Mouse (Mus musculus): Measurements from ENCODE around the gene Polr3g. TPM values are rescaled to one million over a fixed set of nuclear protein-coding genes. Genes with fewer than 3 reads are reported as not detected.
"Not testable (repeated sequence)": the region's sequence is repeated elsewhere in the genome, so short reads cannot be mapped to it uniquely, and the experiment has no call there.

Polr3g gene
- total RNA-seq, 2 experiments from 2014 or later, result 4.5 to 7.5 TPM

DNA sequence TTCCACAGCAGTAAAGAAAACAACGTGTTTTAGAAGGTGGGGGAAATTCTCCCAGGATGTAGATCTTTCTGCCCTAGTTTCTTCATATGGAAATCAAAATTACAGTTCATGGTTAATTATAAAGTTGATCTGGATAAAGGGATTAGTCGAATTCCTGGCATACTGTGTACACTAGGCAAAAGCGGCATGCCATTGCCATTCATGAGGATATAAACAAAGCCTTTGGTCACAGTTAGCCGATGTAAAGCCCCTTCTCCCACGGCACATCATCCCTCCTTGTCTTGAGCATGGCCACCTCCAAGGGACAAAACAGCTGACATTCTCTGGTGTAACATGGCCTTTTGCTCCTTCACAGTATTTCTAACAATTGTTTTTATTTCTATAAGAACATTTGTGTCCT is 80.2 kb downstream of the Polr3g start:
- DNase-seq, result no peak

DNA sequence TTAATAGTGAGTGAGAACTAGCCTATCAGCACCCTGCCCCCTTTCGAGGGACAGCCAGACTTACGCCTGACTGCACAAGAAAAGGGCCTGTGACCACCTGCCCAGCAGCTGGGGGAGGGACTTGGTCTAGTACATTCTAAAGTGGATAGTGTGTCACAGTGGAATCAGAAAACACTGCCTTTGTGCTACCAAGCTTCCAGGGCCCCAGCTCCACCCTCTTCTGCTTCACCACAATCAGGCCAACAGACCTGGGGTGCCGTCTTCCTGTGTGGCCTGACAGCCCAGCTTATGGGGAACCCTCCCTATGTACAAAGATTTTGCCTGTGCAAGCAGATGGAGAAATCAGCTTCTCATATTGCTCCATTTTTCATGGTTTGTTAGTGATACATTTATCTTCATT is 81.4 kb downstream of the Polr3g start:
- DNase-seq, result no peak

DNA sequence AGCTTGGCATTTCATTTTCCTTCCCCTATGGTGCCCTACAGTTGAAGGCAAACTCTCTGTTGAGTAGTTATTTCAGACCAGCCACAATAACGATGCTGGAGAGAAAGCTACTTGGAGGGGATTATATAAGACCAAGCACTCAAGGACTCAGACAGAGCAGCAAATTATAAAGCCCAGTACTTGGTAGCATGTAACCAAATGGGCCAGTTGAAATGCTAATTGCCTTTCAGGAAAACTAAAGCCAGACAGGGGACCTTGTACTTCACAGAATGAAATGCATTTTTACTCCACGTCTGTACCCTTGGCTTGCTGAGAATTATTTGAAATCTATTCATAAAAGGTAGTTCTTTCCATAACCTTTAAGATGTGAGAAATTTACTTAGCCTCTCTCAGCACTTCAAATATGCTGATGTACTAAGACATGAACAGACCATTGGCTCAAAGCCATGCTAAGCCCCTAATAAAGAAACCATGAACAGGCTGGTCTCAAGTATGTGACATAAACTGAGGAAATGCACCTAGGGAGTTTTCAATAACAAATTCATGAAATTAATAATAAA is 82.1 kb downstream of the Polr3g start:
- no peak for DNase-seq

DNA sequence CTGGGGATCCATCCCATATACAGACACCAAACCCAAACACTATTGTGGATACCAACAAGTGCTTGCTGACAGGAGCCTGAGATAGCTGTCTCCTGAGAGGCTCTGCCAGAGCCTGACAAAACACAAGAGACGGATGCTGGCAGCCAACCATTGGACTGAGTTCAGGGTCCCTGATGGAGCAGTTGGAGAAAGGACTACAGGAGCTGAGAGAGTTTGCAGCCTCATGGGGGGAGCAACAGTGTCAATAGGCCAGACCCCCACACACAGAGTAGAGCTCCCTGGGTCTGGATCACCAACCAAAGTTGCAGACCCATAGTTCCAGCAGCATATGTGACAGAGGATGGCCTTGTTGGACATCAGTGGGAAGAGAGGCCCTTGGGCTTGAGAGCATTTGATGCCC is 83.0 kb downstream of the Polr3g start:
- not testable (repeated sequence) for DNase-seq

Other genes with a start within 250 kb of the Polr3g start
- gene Adgrv1, start 77.9 kb downstream of the Polr3g start, total RNA-seq (2021), result 1 to 10 TPM; 1.4 to 3.6 TPM
- 10 to 100 TPM; 23.1 to 27.0 TPM for gene Lysmd3, start 53.4 kb downstream of the Polr3g start, total RNA-seq (2021)
- gene Mblac2, start 328 bp upstream of the Polr3g start, total RNA-seq (2021), result 10 to 100 TPM in 1 of 2 experiments, 1 to 10 TPM in 1; 7.9 to 17.2 TPM
- gene Cetn3, start 72.1 kb upstream of the Polr3g start, total RNA-seq (2021), result 100 to 1,000 TPM; 111 to 152 TPM